In the genomic region with DNA sequence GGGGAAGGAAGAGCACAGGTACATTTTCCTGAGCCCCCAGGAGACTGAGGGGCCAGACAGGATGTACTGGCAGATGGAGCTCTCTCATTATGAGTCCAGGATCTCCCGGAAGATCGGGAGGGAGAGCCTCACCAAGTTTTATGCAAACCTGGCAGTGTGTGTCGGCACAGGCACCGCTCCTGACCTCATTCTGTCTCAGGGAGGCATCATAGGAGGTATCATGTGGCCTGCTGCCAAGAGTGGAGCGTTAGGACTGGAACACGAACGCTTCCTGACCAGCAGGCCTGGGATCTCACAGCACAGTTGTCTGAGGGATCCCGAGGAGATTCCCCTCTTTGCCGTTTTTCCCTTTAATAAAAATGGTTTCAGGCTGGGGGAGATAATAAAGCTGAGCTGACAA, we compare ENCODE assay signal across 11 mouse cellular contexts. TPM values are rescaled to one million over a fixed set of nuclear protein-coding genes. Genes with fewer than 3 reads are reported as not detected.
DNase-seq lines count a peak whose midpoint lies in the region; ATAC-seq lines count a peak whose summit lies in the region.
"Had no signal": no experiment of that assay in that cellular context is flagged by ENCODE, and none has a peak within 500 bp of the region (broad histone marks: within the 10 kb centered on the region; RNA-seq: fewer than 3 reads in every experiment).

No protein-coding gene starts in this region.

- 35% methylated on average over 9 of the region's 9 CpGs for WGBS in kidney, embryonic 15.5 days
- WGBS in intestine, embryonic 15.5 days: 55% methylated on average over 9 of the region's 9 CpGs

- peaks cover 11% of the 10 kb centered on the region for H3K4me1 ChIP-seq in kidney, embryonic 15.5 days
- no peaks in the 10 kb centered on the region for H3K4me1 ChIP-seq in intestine, embryonic 15.5 days (replicated peaks)

- no peak overlapping the region for H3K9ac ChIP-seq in kidney, embryonic 15.5 days
- H3K9ac ChIP-seq in intestine, embryonic 15.5 days: no peak overlapping the region
- H3K9ac ChIP-seq: forebrain, embryonic 12.5 days had no signal

- no peak overlapping the region for H3K4me2 ChIP-seq in kidney, embryonic 15.5 days
- H3K4me2 ChIP-seq in intestine, embryonic 15.5 days (replicated peaks): no peak overlapping the region
- H3K4me2 ChIP-seq: forebrain, embryonic 12.5 days had no signal

- no peaks in the 10 kb centered on the region for H3K27me3 ChIP-seq in kidney, embryonic 15.5 days
- no peaks in the 10 kb centered on the region for H3K27me3 ChIP-seq in intestine, embryonic 15.5 days (replicated peaks)
- H3K27me3 ChIP-seq: forebrain, embryonic 12.5 days had no signal

- no peak for ATAC-seq in kidney, embryonic 15.5 days (replicated peaks; ENCODE audit: low FRiP score)
- no peak for ATAC-seq in intestine, embryonic 15.5 days
- ATAC-seq: intestine, postnatal 0 days; lung, postnatal 0 days had no signal

- peak; percentile 64 for DNase-seq in kidney, adult 18-20 months
- peak; percentile 59 for DNase-seq in adrenal gland, adult 8-10 months
- DNase-seq in cerebellum, postnatal 14 days: peak; percentile 95
- peak; percentile 39 to 48 for DNase-seq in kidney, postnatal 4 days
- DNase-seq in embryo, embryonic 9.5 days (ENCODE audit: extremely low spot score): no peak
- no peak for DNase-seq in layer of hippocampus, postnatal 25 days (ENCODE audit: extremely low spot score in 1 of 2, low spot score in 1 of 2)

- no peaks in the 10 kb centered on the region for H3K36me3 ChIP-seq in kidney, embryonic 15.5 days
- H3K36me3 ChIP-seq in intestine, embryonic 15.5 days: no peaks in the 10 kb centered on the region
- H3K36me3 ChIP-seq: forebrain, embryonic 12.5 days had no signal

- no peak overlapping the region for H3K27ac ChIP-seq in kidney, embryonic 15.5 days
- H3K27ac ChIP-seq in intestine, embryonic 15.5 days: no peak overlapping the region
- H3K27ac ChIP-seq: forebrain, embryonic 12.5 days had no signal

- no peak overlapping the region for H3K4me3 ChIP-seq in kidney, embryonic 15.5 days (replicated peaks)
- no peak overlapping the region for H3K4me3 ChIP-seq in intestine, embryonic 15.5 days (replicated peaks)
- H3K4me3 ChIP-seq: forebrain, embryonic 12.5 days had no signal

- no peaks in the 10 kb centered on the region for H3K9me3 ChIP-seq in kidney, embryonic 15.5 days (replicated peaks)
- no peaks in the 10 kb centered on the region for H3K9me3 ChIP-seq in intestine, embryonic 15.5 days
- H3K9me3 ChIP-seq: forebrain, embryonic 12.5 days had no signal

RNA-seq across cellular contexts. Expression of a gene that starts 31.6 kb away (rescaled TPM):
- polyA plus RNA-seq in kidney, embryonic 15.5 days (2015; fragmentation: Nextera tagmentation; extraction: Ambion mirVana): 8.8 and 10.5 TPM in 2 replicates
- 1 to 10 TPM in 2 of 4 experiments, under 1 TPM in 2; 0.41 to 3.0 (median 1.3) TPM for total RNA-seq in adrenal gland, adult 8-10 months (2022)
- polyA plus RNA-seq in intestine, embryonic 15.5 days (2015; fragmentation: Nextera tagmentation; extraction: Ambion mirVana): 15.4 and 16.6 TPM in 2 replicates
- total RNA-seq in layer of hippocampus, postnatal 25 days (2021): 10 to 100 TPM in 1 of 2 experiments, 1 to 10 TPM in 1; 7.7 to 11.4 TPM

RNA-seq across cellular contexts. Expression of a gene that starts 31.8 kb away (rescaled TPM):
- polyA plus RNA-seq in kidney, embryonic 15.5 days (2015; fragmentation: Nextera tagmentation; extraction: Ambion mirVana): 4.7 and 5.4 TPM in 2 replicates
- total RNA-seq in adrenal gland, adult 8-10 months (2022): 10 to 100 TPM in 2 of 4 experiments, 1 to 10 TPM in 2; 5.8 to 18.1 (median 11.7) TPM
- 3.3 and 3.6 TPM in 2 replicates for polyA plus RNA-seq in intestine, embryonic 15.5 days (2015; fragmentation: Nextera tagmentation; extraction: Ambion mirVana)
- 10 to 100 TPM; 11.4 to 12.3 TPM for total RNA-seq in layer of hippocampus, postnatal 25 days (2021)

Comparison
In these comparisons a context has a peak if more than half of its experiments do, and no peak if none do; other contexts are left out.
1. DNase-seq: peak in kidney, adult 18-20 months (single experiment), adrenal gland, adult 8-10 months (single experiment), cerebellum, postnatal 14 days (2 of 2) and kidney, postnatal 4 days (2 of 2); none in embryo, embryonic 9.5 days (single experiment) and layer of hippocampus, postnatal 25 days (0 of 2).